Mouse (Mus musculus) MEL (cell line): ENCODE data around the gene Hook2. TPM values are rescaled to one million over a fixed set of nuclear protein-coding genes. Genes with fewer than 3 reads are reported as not detected.

Experiments
- DNase-seq: peaks from one replicate; pipeline ENCODE4 v3.0.0; 2011; ENCODE audit warnings: low read depth, low spot score
- H3K27ac ChIP-seq: 2 replicates; pipeline ENCODE4 v1.5.1; 2012; ENCODE audit warnings: low read depth, mild to moderate bottlenecking, control low read depth, low read length, moderate library complexity; ENCODE audit not compliant: control insufficient read depth
- H3K27me3 ChIP-seq, 2 experiments: fragments of 150-350 bp in 1 of 2; sonication (generic) in 1 of 2; 2 replicates each; pipeline ENCODE4 v1.6.1; 2012; ENCODE audit warnings: low read length in 2 of 2, mild to moderate bottlenecking in 2 of 2, improper control_type of control experiment in 1 of 2, moderate library complexity in 1 of 2; ENCODE audit not compliant: insufficient read depth in 2 of 2, control insufficient read depth in 1 of 2
- H3K36me3 ChIP-seq, 2 experiments: 2 replicates each; pipeline ENCODE4 v1.6.1; 2012 to 2014; ENCODE audit warnings: low read length in 2 of 2, improper control_type of control experiment in 1 of 2, inconsistent platforms in 1 of 2, mild to moderate bottlenecking in 1 of 2; ENCODE audit not compliant: insufficient read depth in 2 of 2, control insufficient read depth in 1 of 2
- H3K4me1 ChIP-seq, 2 experiments: fragments of 150-350 bp in 1 of 2; sonication (generic) in 1 of 2; 2 replicates each; pipeline ENCODE4 v1.6.1; 2012; ENCODE audit warnings: low read length in 2 of 2, improper control_type of control experiment in 1 of 2, mild to moderate bottlenecking in 1 of 2; ENCODE audit not compliant: insufficient read depth in 2 of 2, control insufficient read depth in 1 of 2
- H3K4me3 ChIP-seq, 2 experiments: fragments of 150-350 bp in 1 of 2; sonication (generic) in 1 of 2; 2 replicates each; pipeline ENCODE4 v1.5.1; 2012; ENCODE audit warnings: low read depth in 2 of 2, low read length in 2 of 2, mild to moderate bottlenecking in 2 of 2, moderate library complexity in 2 of 2, control low read depth in 1 of 2, improper control_type of control experiment in 1 of 2; ENCODE audit not compliant: control insufficient read depth in 1 of 2, insufficient read depth in 1 of 2
- H3K79me2 ChIP-seq: 2 replicates; pipeline ENCODE4 v1.6.1; 2012; ENCODE audit warnings: mild to moderate bottlenecking, low read length, moderate library complexity; ENCODE audit not compliant: control insufficient read depth, poor library complexity, insufficient read depth
- H3K9ac ChIP-seq: 2 replicates; pipeline ENCODE4 v1.6.1; 2012; ENCODE audit warnings: low read depth, mild to moderate bottlenecking, control low read depth, low read length, moderate library complexity; ENCODE audit not compliant: control insufficient read depth, poor library complexity, severe bottlenecking
- H3K9me3 ChIP-seq: fragments of 150-350 bp; sonication (generic); replicated peaks from 2 replicates; pipeline ENCODE4 v1.6.1; 2012; ENCODE audit warnings: mild to moderate bottlenecking, low read length, improper control_type of control experiment, moderate library complexity; ENCODE audit not compliant: insufficient read depth
- CHD1 ChIP-seq: IDR thresholded peaks from 2 replicates; pipeline ENCODE4 v1.6.1; 2012; ENCODE audit warnings: low read depth, mild to moderate bottlenecking, inconsistent platforms, low read length, improper control_type of control experiment
- E2F4 ChIP-seq: IDR thresholded peaks from 2 replicates; pipeline ENCODE4 v1.6.1; 2011; ENCODE audit warnings: low read depth, low read length, improper control_type of control experiment, borderline replicate concordance
- EP300 ChIP-seq, 2 experiments: IDR thresholded peaks; 2 replicates each; pipeline ENCODE4 v1.6.1; 2011; ENCODE audit warnings: improper control_type of control experiment in 2 of 2, low read length in 2 of 2, low read depth in 1 of 2, mild to moderate bottlenecking in 1 of 2
- HCFC1 ChIP-seq: IDR thresholded peaks from 2 replicates; pipeline ENCODE4 v1.6.1; 2012; ENCODE audit warnings: low read depth, mild to moderate bottlenecking, inconsistent platforms, low read length, improper control_type of control experiment, moderate library complexity
- KAT2A ChIP-seq: conservative IDR thresholded peaks from 2 replicates; pipeline ENCODE4 v1.6.1; 2012; ENCODE audit warnings: low read depth, low read length, improper control_type of control experiment, inconsistent platforms
- MAFK ChIP-seq: IDR thresholded peaks from 2 replicates; pipeline ENCODE4 v1.6.1; 2011; ENCODE audit warnings: low read depth, mild to moderate bottlenecking, low read length, improper control_type of control experiment, borderline replicate concordance
- MAX ChIP-seq: IDR thresholded peaks from 2 replicates; pipeline ENCODE4 v1.6.1; 2011; ENCODE audit warnings: low read length, improper control_type of control experiment
- MXI1 ChIP-seq: IDR thresholded peaks from 2 replicates; pipeline ENCODE4 v1.6.1; 2011; ENCODE audit warnings: mild to moderate bottlenecking, low read depth, low read length, improper control_type of control experiment
- MYC ChIP-seq: IDR thresholded peaks from 2 replicates; pipeline ENCODE4 v1.6.1; 2011; ENCODE audit warnings: low read depth, mild to moderate bottlenecking, low read length, improper control_type of control experiment, moderate library complexity
- NELFE ChIP-seq: IDR thresholded peaks from 2 replicates; pipeline ENCODE4 v1.6.1; 2011; ENCODE audit warnings: low read depth, low read length, improper control_type of control experiment
- NRF1 ChIP-seq: IDR thresholded peaks from 2 replicates; pipeline ENCODE4 v1.6.1; 2014; ENCODE audit warnings: low read depth, mild to moderate bottlenecking, inconsistent platforms, low read length, improper control_type of control experiment, moderate library complexity; ENCODE audit not compliant: poor library complexity, insufficient read depth, severe bottlenecking
- POLR2A ChIP-seq, 2 experiments: IDR thresholded peaks; 2 replicates each; pipeline ENCODE4 v1.6.1; 2011 to 2012; ENCODE audit warnings: low read length in 2 of 2, mild to moderate bottlenecking in 2 of 2, control low read depth in 1 of 2, improper control_type of control experiment in 1 of 2, low read depth in 1 of 2, moderate library complexity in 1 of 2; ENCODE audit not compliant: control insufficient read depth in 1 of 2, insufficient read depth in 1 of 2, poor library complexity in 1 of 2
- POLR2AphosphoS2 ChIP-seq: IDR thresholded peaks from 2 replicates; pipeline ENCODE4 v1.6.1; 2011; ENCODE audit warnings: low read length, improper control_type of control experiment
- POLR2AphosphoS5 ChIP-seq: IDR thresholded peaks from 2 replicates; pipeline ENCODE4 v1.6.1; 2012; ENCODE audit warnings: low read depth, borderline replicate concordance, mild to moderate bottlenecking, inconsistent platforms, low read length, moderate library complexity, mixed read lengths
- RAD21 ChIP-seq: IDR thresholded peaks from 2 replicates; pipeline ENCODE4 v1.6.1; 2011; ENCODE audit warnings: mild to moderate bottlenecking, low read depth, low read length, improper control_type of control experiment
- RCOR1 ChIP-seq: IDR thresholded peaks from 2 replicates; pipeline ENCODE4 v1.6.1; 2012; ENCODE audit warnings: low read depth, mild to moderate bottlenecking, inconsistent platforms, low read length, improper control_type of control experiment
- SIN3A ChIP-seq: IDR thresholded peaks from 2 replicates; pipeline ENCODE4 v1.6.1; 2012; ENCODE audit warnings: low read length, improper control_type of control experiment, inconsistent platforms
- TCF12 ChIP-seq: IDR thresholded peaks from 2 replicates; pipeline ENCODE4 v1.6.1; 2014; ENCODE audit warnings: low read depth, mild to moderate bottlenecking, inconsistent platforms, low read length, improper control_type of control experiment, moderate library complexity
- ZC3H11A ChIP-seq: IDR thresholded peaks from 2 replicates; pipeline ENCODE4 v1.6.1; 2012; ENCODE audit warnings: low read depth, mild to moderate bottlenecking, inconsistent platforms, low read length, improper control_type of control experiment
- ZKSCAN1 ChIP-seq: IDR thresholded peaks from 2 replicates; pipeline ENCODE4 v1.6.1; 2012; ENCODE audit warnings: low read depth, mild to moderate bottlenecking, inconsistent platforms, low read length, improper control_type of control experiment, moderate library complexity
- ZNF384 ChIP-seq: IDR thresholded peaks from 2 replicates; pipeline ENCODE4 v1.6.1; 2012; ENCODE audit warnings: low read depth, mild to moderate bottlenecking, inconsistent platforms, low read length, improper control_type of control experiment
- polyA plus RNA-seq, 2 experiments: library from polyadenylated mRNA; stranded (reverse) in 1 of 2; unstranded in 1 of 2; fragments of >175 nt in 1 of 2; fragments of >200 nt in 1 of 2; gene quantifications; 2 replicates each; pipeline versions ENCODE4 v1.2.1 to v1.2.4; 2012; ENCODE audit warnings: low replicate concordance in 2 of 2, low read depth in 1 of 2; ENCODE audit not compliant: insufficient read length in 2 of 2, insufficient read depth in 1 of 2, missing spikeins in 1 of 2
- total RNA-seq: library from RNA; depleted of rRNA; stranded (reverse); fragments of 300-350 nt; gene quantifications from 2 replicates; pipeline ENCODE4 v1.2.3, GENCODE M21; 2012

Gene Hook2
- total and polyA plus RNA-seq, 3 experiments, result 10.5 to 17.5 TPM; not detected in 1

DNA sequence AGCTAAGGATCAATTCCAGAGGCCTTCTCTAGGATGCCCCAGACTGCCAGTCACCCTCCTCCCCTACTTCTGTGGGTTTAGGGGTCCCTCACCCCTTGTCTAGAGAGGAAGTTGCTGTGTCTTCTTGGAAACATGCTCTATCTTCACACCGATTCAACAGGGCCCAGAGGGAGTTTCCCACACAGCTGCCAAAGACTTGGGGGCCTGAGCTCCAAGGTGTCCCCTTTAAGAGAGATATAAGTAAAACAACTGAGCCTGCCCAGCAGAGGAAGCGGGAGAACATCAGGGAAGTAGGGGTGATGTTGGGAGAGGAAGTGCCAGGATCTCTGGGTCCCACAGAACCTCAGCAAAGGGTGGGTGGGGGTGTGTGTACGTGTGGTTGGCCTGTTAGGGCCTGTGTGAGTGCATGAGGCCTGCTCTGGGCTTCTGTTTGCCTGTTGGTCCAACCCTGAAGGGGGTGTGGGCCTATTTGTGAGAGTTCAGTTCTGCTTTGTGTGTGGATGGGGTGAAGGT lies 7.8 kb upstream of the Hook2 start (continued):
- TF ChIP-seq SIN3A, result peak; percentile 50; the same call in 1 of the 2 replicates
- no peak for TF ChIP-seq ZKSCAN1
- TF ChIP-seq TCF12, result peak; percentile 24; the same call in 1 of the 2 replicates
- TF ChIP-seq ZC3H11A, result no peak
- TF ChIP-seq CHD1, result no peak
- peak; percentile 23; the same call in 1 of the 2 replicates for TF ChIP-seq HCFC1
- no peak for TF ChIP-seq MAFK
- TF ChIP-seq MAX, result no peak
- TF ChIP-seq POLR2AphosphoS2, result no peak
- TF ChIP-seq RCOR1, result no peak
- no peak for TF ChIP-seq POLR2AphosphoS5
- no peak for TF ChIP-seq E2F4
- no peak for TF ChIP-seq NELFE
- peak in 1 of 2 experiments; percentile 40; a peak in 1 of 4 replicates for TF ChIP-seq POLR2A (IDR thresholded peaks at IDR 0.05; ENCODE audit: control insufficient read depth in 1 of 2, insufficient read depth in 1 of 2, low read depth in 1 of 2, low read length in 2 of 2, poor library complexity in 1 of 2)
- TF ChIP-seq EP300 (IDR thresholded peaks at IDR 0.05; ENCODE audit: low read depth in 1 of 2, low read length in 2 of 2), result peak in 1 of 2 experiments; percentile 24; a peak in 1 of 4 replicates
- no peak for TF ChIP-seq KAT2A
- peak; percentile 64; the same call in 1 of the 2 replicates for TF ChIP-seq MYC
- no peak for TF ChIP-seq RAD21
- TF ChIP-seq ZNF384, result no peak
- TF ChIP-seq MXI1, result no peak
- TF ChIP-seq, all 39 proteins: peak for 10

DNA sequence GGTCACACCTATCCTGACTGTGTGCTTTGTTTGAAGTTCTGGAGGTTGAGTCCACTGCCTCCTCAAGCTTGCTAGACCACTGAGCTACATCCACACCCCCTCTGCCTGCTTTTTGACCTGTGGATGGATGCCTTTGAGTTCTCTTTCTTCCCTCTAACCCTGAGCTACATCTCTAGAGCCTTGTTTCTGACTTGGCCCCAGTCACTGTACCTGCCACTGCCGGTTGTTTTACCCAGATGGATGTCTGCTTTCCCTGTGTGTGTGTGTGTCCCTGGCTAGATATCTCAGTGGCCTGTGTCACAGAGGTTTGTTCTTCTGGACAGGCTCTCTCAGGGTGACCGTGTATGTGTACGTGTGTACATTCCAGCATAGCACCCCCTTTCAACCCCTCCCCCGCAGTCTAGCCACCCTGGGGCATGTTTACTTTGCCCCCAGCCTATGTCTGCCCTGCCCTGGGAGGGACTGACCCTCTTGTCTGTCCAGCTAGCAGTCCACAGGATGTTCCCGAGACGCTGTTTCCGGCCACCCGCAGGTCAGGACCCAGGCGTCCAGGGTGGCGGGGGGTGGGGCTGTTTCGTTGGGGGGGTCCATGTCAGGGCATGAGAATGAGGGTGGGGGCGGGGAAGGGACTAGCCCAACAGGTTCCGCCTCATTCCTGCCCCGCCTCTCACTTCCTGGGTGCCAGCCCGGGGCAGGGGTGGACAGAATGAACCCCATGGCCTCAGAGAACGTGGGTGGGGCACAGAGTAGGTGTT lies 5.9 kb upstream of the Hook2 start:
- Histone ChIP-seq H3K4me1 (peaks cover 11 to 61% of the 10 kb centered on the region in 2 experiments), H3K9ac (peak overlapping the region; percentile 88), H3K27me3 (no peaks in the 10 kb centered on the region), H3K27ac (peak overlapping the region; percentile 91)
- no peak for DNase-seq
- TF ChIP-seq POLR2A (IDR thresholded peaks at IDR 0.05; ENCODE audit: control insufficient read depth in 1 of 2, insufficient read depth in 1 of 2, low read depth in 1 of 2, low read length in 2 of 2, poor library complexity in 1 of 2) (0 out of 4 replicates have a peak, but pooled peaks of 1 of the 2 experiments have one; percentile 26), NRF1 (no peak)
- TF ChIP-seq, all 39 proteins: peak for 1
- H3K79me2 ChIP-seq, result peaks cover 6% of the 10 kb centered on the region; the same call in 1 of the 2 replicates
- H3K9me3 ChIP-seq, result no peaks in the 10 kb centered on the region
- peak overlapping the region in 1 of 2 experiments; percentile 65; a peak in 2 of 4 replicates for H3K4me3 ChIP-seq
- H3K36me3 ChIP-seq, result peaks cover 0 to 50% of the 10 kb centered on the region in 2 experiments; a peak in 2 of 4 replicates
